ENCODE assay signal across 9 mouse cellular contexts in genomic region chr5:28122491-28123454, GRCm38 (mm10). TPM values are rescaled to one million over a fixed set of nuclear protein-coding genes. Genes with fewer than 3 reads are reported as not detected.
DNase-seq lines count a peak whose midpoint lies in the region; ATAC-seq lines count a peak whose summit lies in the region.
"Had no signal": no experiment of that assay in that cellular context is flagged by ENCODE, and none has a peak within 500 bp of the region (broad histone marks: within the 10 kb centered on the region; RNA-seq: fewer than 3 reads in every experiment).

No protein-coding gene starts in this region.

- H3K27ac ChIP-seq in heart, embryonic 11.5 days (ENCODE audit: low read depth, low read length): no peak overlapping the region
- no peak overlapping the region for H3K27ac ChIP-seq in kidney, embryonic 14.5 days (ENCODE audit: low read depth, low read length)
- H3K27ac ChIP-seq in lung, embryonic 15.5 days: no peak overlapping the region

- H3K4me1 ChIP-seq in heart, embryonic 11.5 days (ENCODE audit: control insufficient read depth, insufficient read depth, low read length): no peaks in the 10 kb centered on the region
- H3K4me1 ChIP-seq in kidney, embryonic 14.5 days (ENCODE audit: control insufficient read depth, insufficient read depth, low read length): peaks cover 3% of the 10 kb centered on the region; the same call in 1 of the 2 replicates
- peaks cover 12% of the 10 kb centered on the region for H3K4me1 ChIP-seq in lung, embryonic 15.5 days

- H3K36me3 ChIP-seq in heart, embryonic 11.5 days (ENCODE audit: control insufficient read depth, insufficient read depth, low read length): no peaks in the 10 kb centered on the region
- no peaks in the 10 kb centered on the region for H3K36me3 ChIP-seq in kidney, embryonic 14.5 days (ENCODE audit: control insufficient read depth, insufficient read depth, low read length)
- no peaks in the 10 kb centered on the region for H3K36me3 ChIP-seq in lung, embryonic 15.5 days

- no peak for ATAC-seq in heart, embryonic 11.5 days (replicated peaks; ENCODE audit: insufficient number of reproducible peaks, low FRiP score, low TSS enrichment)
- ATAC-seq in kidney, embryonic 14.5 days (ENCODE audit: low FRiP score, low TSS enrichment): peak; percentile 84
- peak; percentile 73; the same call in 1 of the 2 replicates for ATAC-seq in lung, embryonic 15.5 days (ENCODE audit: borderline replicate concordance, extremely low read depth, low FRiP score, low TSS enrichment)

- H3K9ac ChIP-seq in heart, embryonic 11.5 days (ENCODE audit: low read depth, low read length): no peak overlapping the region
- no peak overlapping the region for H3K9ac ChIP-seq in kidney, embryonic 14.5 days (ENCODE audit: low read depth, low read length)
- no peak overlapping the region for H3K9ac ChIP-seq in lung, embryonic 15.5 days

- no peaks in the 10 kb centered on the region for H3K9me3 ChIP-seq in heart, embryonic 11.5 days (replicated peaks; ENCODE audit: control insufficient read depth, low read length)
- H3K9me3 ChIP-seq in kidney, embryonic 14.5 days (ENCODE audit: control insufficient read depth, low read length): no peaks in the 10 kb centered on the region
- no peaks in the 10 kb centered on the region for H3K9me3 ChIP-seq in lung, embryonic 15.5 days

- peak overlapping the region; percentile 29 for H3K4me2 ChIP-seq in heart, embryonic 11.5 days
- H3K4me2 ChIP-seq in kidney, embryonic 14.5 days (replicated peaks; ENCODE audit: low read depth, low read length): no peak overlapping the region; the same call in 1 of the 2 replicates
- H3K4me2 ChIP-seq in lung, embryonic 15.5 days: 0 out of 2 replicates have a peak overlapping the region, but pooled peaks have one; percentile 7

- H3K4me3 ChIP-seq in heart, embryonic 11.5 days (ENCODE audit: low read depth, low read length): no peak overlapping the region
- H3K4me3 ChIP-seq in kidney, embryonic 14.5 days (ENCODE audit: low read length): no peak overlapping the region
- H3K4me3 ChIP-seq in lung, embryonic 15.5 days: no peak overlapping the region
- H3K4me3 ChIP-seq: erythroblast, embryonic 14.5 days had no signal

- peaks cover 85% of the 10 kb centered on the region for H3K27me3 ChIP-seq in heart, embryonic 11.5 days (ENCODE audit: control insufficient read depth, insufficient read depth, low read length)
- H3K27me3 ChIP-seq in kidney, embryonic 14.5 days (ENCODE audit: control insufficient read depth, insufficient read depth, low read length): peaks cover 88% of the 10 kb centered on the region
- peaks cover 95% of the 10 kb centered on the region for H3K27me3 ChIP-seq in lung, embryonic 15.5 days

- 1% methylated on average over 27 of the region's 27 CpGs for WGBS in heart, embryonic 11.5 days (ENCODE audit: insufficient replicate concordance)
- 2% methylated on average over 27 of the region's 27 CpGs for WGBS in kidney, embryonic 14.5 days
- WGBS in lung, embryonic 15.5 days: under 1% methylated on average over 27 of the region's 27 CpGs

- DNase-seq in CD4-positive helper T cell, adult 2 months (ENCODE audit: low read depth, low spot score): peak; percentile 78
- DNase-seq in adrenal gland, adult 2 months: peak; percentile 77
- DNase-seq in embryo, embryonic 11.5 days (ENCODE audit: low read depth, low spot score): peak; percentile 51
- peak; percentile 5 for DNase-seq in ovary, adult 18-20 months (ENCODE audit: low spot score)
- peak; percentile 49 for DNase-seq in thymus, postnatal 25 days

RNA-seq across cellular contexts. Expression of gene En2, which starts 42.7 kb away (rescaled TPM):
- total RNA-seq in adrenal gland, adult 2 months (2021): under 1 TPM; 0.07 to 0.17 TPM
- polyA plus RNA-seq in adrenal gland, adult 2 months (2012; rRNA removed): 0.12 and 0.19 TPM in 2 replicates
- not detected in 2 replicates for polyA plus RNA-seq in heart, embryonic 11.5 days (2014; fragmentation: Nextera tagmentation; extraction: Ambion mirVana)
- polyA plus RNA-seq in kidney, embryonic 14.5 days (2014; fragmentation: Nextera tagmentation; extraction: Ambion mirVana): 0.10 and 0.27 TPM in 2 replicates
- not detected in 2 replicates for polyA plus RNA-seq in lung, embryonic 15.5 days (2015; fragmentation: Nextera tagmentation; extraction: Ambion mirVana)
- polyA plus RNA-seq: erythroblast, embryonic 14.5 days had no signal

RNA-seq across cellular contexts. Expression of gene Insig1, which starts 51.6 kb away (rescaled TPM):
- total RNA-seq in adrenal gland, adult 2 months (2021): 100 to 1,000 TPM; 113 to 210 TPM
- polyA plus RNA-seq in adrenal gland, adult 2 months (2012; rRNA removed): 417 and 423 TPM in 2 replicates
- polyA plus RNA-seq in heart, embryonic 11.5 days (2014; fragmentation: Nextera tagmentation; extraction: Ambion mirVana): 34.6 and 37.8 TPM in 2 replicates
- 40.9 and 68.4 TPM in 2 replicates for polyA plus RNA-seq in kidney, embryonic 14.5 days (2014; fragmentation: Nextera tagmentation; extraction: Ambion mirVana)
- 57.6 and 60.4 TPM in 2 replicates for polyA plus RNA-seq in lung, embryonic 15.5 days (2015; fragmentation: Nextera tagmentation; extraction: Ambion mirVana)

Comparison
In these comparisons a context has a peak if more than half of its experiments do, and no peak if none do; other contexts are left out.
1. DNase-seq: peak in every context shown above with its lines; median percentile 78 in CD4-positive helper T cell, adult 2 months; 77 in adrenal gland, adult 2 months; 51 in embryo, embryonic 11.5 days; 49 in thymus, postnatal 25 days; 5 in ovary, adult 18-20 months.